ENCODE assay signal across 31 mouse cellular contexts in genomic region chr12:45184510-45184909, GRCm38 (mm10).
"Had no signal": no experiment of that assay in that cellular context is flagged by ENCODE, and none has a peak within 500 bp of the region (broad histone marks: within the 10 kb centered on the region; RNA-seq: fewer than 3 reads in every experiment).

No protein-coding gene starts in this region.

- H3K27ac ChIP-seq: limb, embryonic 10.5 days; limb, embryonic 12.5 days; limb, embryonic 13.5 days; limb, embryonic 15.5 days; liver, embryonic 12.5 days; liver, embryonic 13.5 days; liver, embryonic 14.5 days; liver, embryonic 15.5 days; lung, embryonic 15.5 days; macrophage; midbrain, embryonic 10.5 days; midbrain, embryonic 12.5 days; midbrain, embryonic 13.5 days; midbrain, embryonic 15.5 days had no signal

- H3K4me1 ChIP-seq: limb, embryonic 10.5 days; limb, embryonic 12.5 days; limb, embryonic 13.5 days; limb, embryonic 15.5 days; liver, embryonic 12.5 days; liver, embryonic 13.5 days; liver, embryonic 15.5 days; lung, embryonic 15.5 days; megakaryocyte, embryonic 14.5 days; midbrain, embryonic 10.5 days; midbrain, embryonic 12.5 days; midbrain, embryonic 13.5 days; midbrain, embryonic 15.5 days had no signal

- H3K36me3 ChIP-seq: limb, embryonic 10.5 days; limb, embryonic 12.5 days; limb, embryonic 13.5 days; limb, embryonic 15.5 days; liver, embryonic 12.5 days; liver, embryonic 13.5 days; liver, embryonic 15.5 days; lung, embryonic 15.5 days; midbrain, embryonic 10.5 days; midbrain, embryonic 12.5 days; midbrain, embryonic 13.5 days; midbrain, embryonic 15.5 days had no signal

- H3K4me2 ChIP-seq: limb, embryonic 12.5 days; limb, embryonic 13.5 days; limb, embryonic 15.5 days; liver, embryonic 11.5 days; liver, embryonic 12.5 days; liver, embryonic 13.5 days; liver, embryonic 15.5 days; lung, embryonic 14.5 days; lung, embryonic 15.5 days; midbrain, embryonic 11.5 days; midbrain, embryonic 12.5 days; midbrain, embryonic 13.5 days; midbrain, embryonic 15.5 days had no signal

- H3K27me3 ChIP-seq: limb, embryonic 12.5 days; limb, embryonic 13.5 days; limb, embryonic 15.5 days; liver, embryonic 12.5 days; liver, embryonic 13.5 days; liver, embryonic 15.5 days; lung, embryonic 15.5 days; megakaryocyte, embryonic 14.5 days; midbrain, embryonic 12.5 days; midbrain, embryonic 13.5 days; midbrain, embryonic 15.5 days had no signal

- H3K9me3 ChIP-seq: limb, embryonic 10.5 days; limb, embryonic 12.5 days; limb, embryonic 13.5 days; limb, embryonic 15.5 days; liver, embryonic 12.5 days; liver, embryonic 13.5 days; liver, embryonic 15.5 days; lung, embryonic 15.5 days; megakaryocyte, embryonic 14.5 days; midbrain, embryonic 10.5 days; midbrain, embryonic 12.5 days; midbrain, embryonic 13.5 days; midbrain, embryonic 15.5 days had no signal

- H3K9ac ChIP-seq: limb, embryonic 12.5 days; limb, embryonic 13.5 days; limb, embryonic 15.5 days; liver, embryonic 12.5 days; liver, embryonic 13.5 days; liver, embryonic 14.5 days; liver, embryonic 15.5 days; liver, postnatal 0 days; lung, embryonic 14.5 days; lung, embryonic 15.5 days; midbrain, embryonic 12.5 days; midbrain, embryonic 13.5 days; midbrain, embryonic 15.5 days had no signal

- DNase-seq: left cerebral cortex, postnatal 4 days; liver; liver, embryonic 13.5 days; liver, postnatal 0 days; lung, adult 18-20 months; lung, adult 2 months; lung, embryonic 14.5 days; lung, postnatal 10 days; lung, postnatal 14 days; lung, postnatal 36 days; lung, postnatal 4 days; midbrain, embryonic 14.5 days had no signal

- ATAC-seq: liver, embryonic 12.5 days; liver, postnatal 0 days; lung, postnatal 0 days; midbrain, embryonic 13.5 days; midbrain, embryonic 15.5 days; midbrain, embryonic 16.5 days had no signal

- H3K4me3 ChIP-seq: limb, embryonic 10.5 days; limb, embryonic 12.5 days; limb, embryonic 13.5 days; limb, embryonic 15.5 days; liver, embryonic 12.5 days; liver, embryonic 13.5 days; liver, embryonic 15.5 days; lung, embryonic 15.5 days; megakaryocyte, embryonic 14.5 days; midbrain, embryonic 10.5 days; midbrain, embryonic 12.5 days; midbrain, embryonic 13.5 days; midbrain, embryonic 15.5 days; myocyte had no signal
